Mouse (Mus musculus): ENCODE measurements around the gene Naif1. TPM values are rescaled to one million over a fixed set of nuclear protein-coding genes. Genes with fewer than 3 reads are reported as not detected.
"Not testable (repeated sequence)": the region's sequence is repeated elsewhere in the genome, so short reads cannot be mapped to it uniquely, and the experiment has no call there.

Gene Naif1
- total RNA-seq, 2 experiments from 2014 or later, result 4.2 to 4.4 TPM

GRCm38 (mm10) chr2:32459657-32460056 lies 9.4 kb downstream of the Naif1 start:
- DNase-seq, result no peak

- no peak for DNase-seq
These were observed 13.5 kb downstream of the Naif1 start for GRCm38 (mm10) chr2:32463773-32464172.

GRCm38 (mm10) chr2:32464212-32464891 lies 14.1 kb downstream of the Naif1 start:
- no peak for DNase-seq

- no peak for DNase-seq
These were observed 20.9 kb downstream of the Naif1 start for GRCm38 (mm10) chr2:32471001-32471680.

GRCm38 (mm10) chr2:32471681-32472061 lies 21.4 kb downstream of the Naif1 start:
- DNase-seq, result no peak

- DNase-seq, result not testable (repeated sequence)
These were observed 25.1 kb downstream of the Naif1 start for GRCm38 (mm10) chr2:32475361-32475760.

- no peak for DNase-seq
These were observed 32.1 kb downstream of the Naif1 start for GRCm38 (mm10) chr2:32482351-32482750.

- no peak for DNase-seq
These were observed 33.1 kb downstream of the Naif1 start for GRCm38 (mm10) chr2:32483179-32483875.

- DNase-seq, result no peak
These were observed 34.7 kb downstream of the Naif1 start for GRCm38 (mm10) chr2:32484933-32485332.

GRCm38 (mm10) chr2:32485751-32486150 lies 35.5 kb downstream of the Naif1 start:
- DNase-seq, result no peak

GRCm38 (mm10) chr2:32486155-32486554 lies 35.9 kb downstream of the Naif1 start:
- DNase-seq, result no peak

- peak; percentile 83 to 86 for DNase-seq
These were observed 36.9 kb downstream of the Naif1 start for GRCm38 (mm10) chr2:32487124-32487623.

- peak; percentile 72 to 76 for DNase-seq
These were observed 38.4 kb downstream of the Naif1 start for GRCm38 (mm10) chr2:32488679-32489078.

- DNase-seq, result not testable (repeated sequence)
These were observed 40.5 kb downstream of the Naif1 start for GRCm38 (mm10) chr2:32490730-32491129.

- no peak for DNase-seq
These were observed 42.4 kb downstream of the Naif1 start for GRCm38 (mm10) chr2:32492661-32493060.

- no peak for DNase-seq
These were observed 43.0 kb downstream of the Naif1 start for GRCm38 (mm10) chr2:32493301-32493701.

GRCm38 (mm10) chr2:32494522-32494921 lies 44.3 kb downstream of the Naif1 start:
- no peak for DNase-seq

GRCm38 (mm10) chr2:32495185-32495726 lies 45.0 kb downstream of the Naif1 start:
- no peak for DNase-seq

- no peak for DNase-seq
These were observed 45.9 kb downstream of the Naif1 start for GRCm38 (mm10) chr2:32496190-32496589.

- no peak for DNase-seq
These were observed 49.1 kb downstream of the Naif1 start for GRCm38 (mm10) chr2:32499365-32499764.

- no peak for DNase-seq
These were observed 50.2 kb downstream of the Naif1 start for GRCm38 (mm10) chr2:32500461-32500860.

- DNase-seq, result no peak
These were observed 51.6 kb downstream of the Naif1 start for GRCm38 (mm10) chr2:32501754-32502324.

GRCm38 (mm10) chr2:32502843-32503242 lies 52.6 kb downstream of the Naif1 start:
- DNase-seq, result no peak
